Comparison of ENCODE assay signal across 26 mouse cellular contexts in the genomic region with DNA sequence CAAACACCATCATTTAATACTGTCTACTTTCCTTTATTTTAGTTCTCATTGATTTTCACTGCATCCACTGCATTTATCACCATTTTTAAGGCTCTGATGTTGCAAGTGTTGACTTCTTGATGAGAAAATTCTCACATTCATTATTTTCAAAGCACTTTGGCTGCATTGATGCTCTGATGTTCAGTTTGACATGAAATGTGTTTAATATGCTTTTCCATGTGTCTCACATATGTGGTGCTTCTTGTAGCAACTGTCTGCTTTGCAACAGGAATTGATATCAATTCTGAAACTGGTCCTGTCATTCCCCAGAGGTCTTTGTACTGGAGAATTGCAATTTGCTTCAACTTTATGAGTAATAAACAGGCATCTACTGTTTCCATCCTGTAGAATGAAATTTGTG.
"Had no signal": no experiment of that assay in that cellular context is flagged by ENCODE, and none has a peak within 500 bp of the region (broad histone marks: within the 10 kb centered on the region; RNA-seq: fewer than 3 reads in every experiment).

No protein-coding gene starts in this region.

- H3K4me1 ChIP-seq: heart, embryonic 13.5 days; heart, embryonic 15.5 days; hindbrain, embryonic 13.5 days; hindbrain, embryonic 15.5 days; kidney, embryonic 15.5 days; limb, embryonic 13.5 days; limb, embryonic 15.5 days; liver, embryonic 12.5 days had no signal

- H3K9ac ChIP-seq: heart, embryonic 13.5 days; heart, embryonic 15.5 days; hindbrain, embryonic 13.5 days; hindbrain, embryonic 15.5 days; kidney, embryonic 15.5 days; limb, embryonic 13.5 days; limb, embryonic 15.5 days; liver, embryonic 12.5 days; liver, embryonic 14.5 days had no signal

- H3K4me3 ChIP-seq: heart, adult 2 months; heart, embryonic 13.5 days; heart, embryonic 15.5 days; hindbrain, embryonic 13.5 days; hindbrain, embryonic 15.5 days; kidney, embryonic 15.5 days; limb, embryonic 13.5 days; limb, embryonic 15.5 days; liver, embryonic 12.5 days had no signal

- H3K27ac ChIP-seq: heart, adult 2 months; heart, embryonic 13.5 days; heart, embryonic 15.5 days; hindbrain, embryonic 13.5 days; hindbrain, embryonic 15.5 days; hindbrain, postnatal 0 days; kidney, embryonic 15.5 days; kidney, postnatal 0 days; limb, embryonic 13.5 days; limb, embryonic 15.5 days; liver, embryonic 12.5 days; liver, embryonic 14.5 days had no signal

- H3K4me2 ChIP-seq: heart, embryonic 11.5 days; heart, embryonic 13.5 days; heart, embryonic 15.5 days; hindbrain, embryonic 13.5 days; hindbrain, embryonic 15.5 days; kidney, embryonic 15.5 days; limb, embryonic 13.5 days; limb, embryonic 15.5 days; liver, embryonic 12.5 days had no signal

- H3K27me3 ChIP-seq: heart, embryonic 13.5 days; heart, embryonic 15.5 days; hindbrain, embryonic 13.5 days; hindbrain, embryonic 15.5 days; kidney, embryonic 15.5 days; limb, embryonic 13.5 days; limb, embryonic 15.5 days; liver, embryonic 12.5 days had no signal

- ATAC-seq: hindbrain, postnatal 0 days; intestine, embryonic 16.5 days; liver, embryonic 12.5 days had no signal

- DNase-seq: gastrocnemius, postnatal 14 days; gastrocnemius, postnatal 36 days; heart, adult 11 months; heart, adult 2 months; heart, postnatal 14 days; heart, postnatal 36 days; kidney, adult 11 months; kidney, adult 2 months; kidney, adult 9 months; kidney, postnatal 14 days; kidney, postnatal 36 days; layer of hippocampus, postnatal 36 days; left cerebral cortex, postnatal 4 days had no signal

- H3K9me3 ChIP-seq: heart, embryonic 13.5 days; heart, embryonic 15.5 days; hindbrain, embryonic 13.5 days; hindbrain, embryonic 15.5 days; kidney, embryonic 15.5 days; limb, embryonic 13.5 days; limb, embryonic 15.5 days; liver, embryonic 12.5 days had no signal

- H3K36me3 ChIP-seq: heart, embryonic 13.5 days; heart, embryonic 15.5 days; hindbrain, embryonic 13.5 days; hindbrain, embryonic 15.5 days; kidney, embryonic 15.5 days; limb, embryonic 13.5 days; limb, embryonic 15.5 days; liver, embryonic 12.5 days had no signal
